Mouse (Mus musculus) adrenal gland, adult 2 months (tissue): ENCODE measurements around the gene Crip2. TPM values are rescaled to one million over a fixed set of nuclear protein-coding genes. Genes with fewer than 3 reads are reported as not detected.

ENCODE experiments used
- DNase-seq: peaks from one replicate; pipeline ENCODE4 v3.0.0; 2021
- polyA plus RNA-seq: library from polyadenylated mRNA; depleted of rRNA; stranded (reverse); fragments of >200 nt; gene quantifications from 2 replicates; pipeline ENCODE4 v1.2.3, GENCODE M21; 2012; rRNA removed
- total RNA-seq, 2 experiments: library from RNA; stranded (reverse); gene quantifications; 2 replicates each; pipeline ENCODE4 v1.2.3; 2021

Gene Crip2
- total and polyA plus RNA-seq, 3 experiments: 57.5 to 168 (median 58.2) TPM

DNA sequence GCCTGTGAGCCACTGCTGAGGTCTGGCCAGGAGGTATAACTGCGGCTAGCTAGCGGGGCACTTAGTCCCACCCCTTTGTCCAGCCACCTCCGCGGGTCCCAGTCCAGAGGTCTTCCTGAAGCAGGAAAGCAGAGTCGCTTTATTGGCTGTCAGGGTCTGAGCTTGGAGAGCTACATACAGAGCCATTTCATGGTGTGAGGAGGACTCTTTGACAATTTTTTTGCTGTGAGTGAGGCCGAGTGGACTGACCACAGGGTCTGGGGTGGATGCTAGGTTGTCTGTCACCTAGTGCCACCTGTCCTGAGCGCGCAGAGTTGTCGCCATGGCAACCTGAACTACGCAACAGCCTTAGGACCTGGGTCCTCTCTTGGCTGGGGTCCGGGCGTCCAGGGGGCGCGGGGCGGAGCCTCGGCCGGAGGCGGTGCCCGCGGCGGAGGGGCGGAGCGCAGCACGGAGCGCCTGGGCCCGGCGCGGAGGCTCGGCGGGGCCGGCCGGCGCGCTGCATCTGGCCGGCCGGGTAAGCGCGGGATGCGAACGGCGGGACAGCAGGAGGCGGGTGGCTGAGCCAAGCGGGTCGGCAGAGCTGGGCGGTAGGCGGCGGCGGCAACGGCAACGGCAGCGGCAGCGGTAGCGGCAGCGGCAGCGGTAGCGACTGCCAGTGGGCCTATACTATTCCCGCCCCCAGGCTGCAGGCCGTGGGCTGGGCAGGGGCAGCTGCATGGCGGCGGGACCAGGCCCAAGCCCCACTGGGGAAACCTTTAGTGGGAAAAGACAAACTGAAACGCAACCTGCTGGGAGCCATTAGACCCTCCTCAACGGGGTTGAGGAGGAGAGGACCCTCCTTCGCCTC lies 45.6 kb downstream of the Crip2 start, which contains the start of gene Tmem121:
Tmem121 (plus strand) TSS at position 489 of the 850 bp plus-strand sequence.
- peak; percentile 60 for DNase-seq

DNA sequence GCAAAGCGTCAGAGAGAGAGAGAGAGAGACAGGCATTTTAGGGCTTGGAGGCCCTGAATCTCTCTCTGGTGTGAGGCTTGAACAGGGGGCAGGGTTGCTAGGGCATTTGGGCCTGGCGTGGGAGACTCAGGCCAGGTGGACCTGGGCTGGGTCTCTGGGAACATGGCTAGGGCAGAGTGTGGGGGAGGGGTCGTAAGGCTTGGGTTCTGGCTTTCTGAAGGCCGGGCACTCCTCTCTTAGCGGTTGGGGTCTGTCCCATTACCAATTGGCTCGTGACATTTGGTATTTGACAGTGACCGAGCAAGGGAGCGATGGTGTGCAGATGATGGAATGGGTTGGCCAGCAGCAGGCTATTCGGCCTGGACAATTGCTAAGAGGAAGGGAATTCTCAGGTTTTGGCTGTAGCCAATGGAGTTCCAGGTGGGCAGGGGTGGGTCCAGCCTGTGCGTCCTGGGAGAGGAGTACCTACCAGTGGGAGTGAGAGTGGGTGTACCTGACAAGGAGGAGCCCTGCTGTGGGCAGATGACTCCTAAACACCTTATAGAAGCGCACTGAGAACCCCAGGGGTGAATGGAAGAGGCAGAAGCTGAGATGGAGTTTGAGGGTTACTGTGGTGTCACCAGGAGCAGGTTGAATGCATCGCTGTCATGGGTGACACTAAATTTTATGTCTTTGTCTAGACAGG lies 46.4 kb downstream of the Crip2 start:
- DNase-seq: no peak

DNA sequence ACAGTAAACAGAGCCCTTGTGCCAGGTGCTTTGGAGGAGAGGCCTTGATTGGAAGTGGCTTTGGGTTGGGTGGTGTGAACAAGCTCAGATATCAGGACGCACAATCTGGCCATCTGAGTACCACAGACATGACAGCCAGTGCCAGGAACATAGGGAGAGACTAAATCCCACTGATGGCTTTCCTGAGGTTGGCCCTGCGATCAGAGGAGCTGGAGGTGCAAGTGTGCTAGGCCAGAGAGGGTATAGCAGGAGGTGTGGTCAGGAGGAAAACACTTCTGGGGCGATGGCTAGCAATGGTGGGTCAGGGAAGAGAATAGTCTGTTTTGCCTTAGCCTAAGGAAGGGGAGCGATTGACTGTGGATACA lies 47.0 kb downstream of the Crip2 start:
- no peak for DNase-seq

GRCm38 (mm10) chr12:113187584-113188295 lies 47.7 kb downstream of the Crip2 start:
- peak; percentile 86 for DNase-seq

GRCm38 (mm10) chr12:113188349-113189055 lies 48.5 kb downstream of the Crip2 start:
- DNase-seq: no peak

DNA sequence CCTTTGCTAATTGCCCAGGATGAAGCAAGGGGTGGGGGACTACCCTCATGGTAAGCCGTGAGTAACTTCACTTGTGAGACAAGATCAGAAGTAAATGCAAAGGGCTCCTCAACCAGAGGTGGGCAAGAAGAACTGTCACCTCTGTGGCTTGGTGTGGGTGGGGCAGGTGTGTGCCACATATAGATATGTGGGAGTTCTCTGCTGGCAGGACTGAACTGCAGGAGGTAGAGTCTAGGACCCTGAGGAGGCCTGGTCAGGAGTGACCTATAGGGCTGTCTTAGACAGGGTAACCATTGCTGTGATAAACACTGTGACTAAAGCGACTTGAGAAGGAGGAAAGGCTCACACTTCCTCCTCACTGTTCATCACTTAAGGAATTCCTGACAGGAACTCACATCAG lies 53.4 kb downstream of the Crip2 start:
- DNase-seq: no peak

Other genes with a start within 250 kb of the Crip2 start
- 1 to 10 TPM; 3.5 to 6.1 TPM for gene Jag2, start 210.5 kb upstream of the Crip2 start, total RNA-seq
- gene Jag2, start 210.5 kb upstream of the Crip2 start, polyA plus RNA-seq: 12.8 and 25.8 TPM in 2 replicates
- gene Nudt14, start 198.1 kb upstream of the Crip2 start, total RNA-seq: 10 to 100 TPM; 24.6 to 34.4 TPM
- 35.4 and 45.9 TPM in 2 replicates for gene Nudt14, start 198.1 kb upstream of the Crip2 start, polyA plus RNA-seq
- 10 to 100 TPM; 14.6 to 24.7 TPM for gene Btbd6, start 163.8 kb upstream of the Crip2 start, total RNA-seq
- 165 and 232 TPM in 2 replicates for gene Btbd6, start 163.8 kb upstream of the Crip2 start, polyA plus RNA-seq
- gene Brf1, start 139.5 kb upstream of the Crip2 start, total RNA-seq: 10 to 100 TPM; 41.9 to 46.8 TPM
- gene Brf1, start 139.5 kb upstream of the Crip2 start, polyA plus RNA-seq: 70.6 and 71.2 TPM in 2 replicates
- 10 to 100 TPM; 38.7 to 42.1 TPM for gene Pacs2, start 125.7 kb upstream of the Crip2 start, total RNA-seq
- gene Pacs2, start 125.7 kb upstream of the Crip2 start, polyA plus RNA-seq: 51.9 and 66.9 TPM in 2 replicates
- gene Tex22, start 65.7 kb upstream of the Crip2 start, total RNA-seq: under 1 TPM; 0.28 to 0.43 TPM
- 0.35 and 0.90 TPM in 2 replicates for gene Tex22, start 65.7 kb upstream of the Crip2 start, polyA plus RNA-seq
- 100 to 1,000 TPM in 1 of 2 experiments, 10 to 100 TPM in 1; 76.6 to 102 TPM for gene Mta1, start 42.0 kb upstream of the Crip2 start, total RNA-seq
- 164 TPM in 2 replicates for gene Mta1, start 42.0 kb upstream of the Crip2 start, polyA plus RNA-seq
- 100 to 1,000 TPM in 1 of 2 experiments, 10 to 100 TPM in 1; 51.5 to 101 TPM for gene Crip1, start 6.1 kb downstream of the Crip2 start, total RNA-seq
- gene Crip1, start 6.1 kb downstream of the Crip2 start, polyA plus RNA-seq: 31.7 and 36.9 TPM in 2 replicates
- gene Tedc1, start 16.2 kb downstream of the Crip2 start, total RNA-seq: 1 to 10 TPM in 1 of 2 experiments, under 1 TPM in 1; 0.66 to 1.4 TPM
- 3.6 and 6.6 TPM in 2 replicates for gene Tedc1, start 16.2 kb downstream of the Crip2 start, polyA plus RNA-seq
- gene Tmem121, start 45.7 kb downstream of the Crip2 start, total RNA-seq: 1 to 10 TPM; 2.8 to 9.7 TPM
- gene Tmem121, start 45.7 kb downstream of the Crip2 start, polyA plus RNA-seq: 11.9 and 15.9 TPM in 2 replicates